Mouse (Mus musculus) CD8-positive naive resting alpha-beta T cell, adult 2 months (primary cell): ENCODE results near the gene Prkch.

Experiments used
- DNase-seq, 2 experiments: peaks; one replicate each; pipeline ENCODE4 v3.0.0; 2022; ENCODE audit warnings: low read depth in 2 of 2, low spot score in 2 of 2

Prkch gene

DNA sequence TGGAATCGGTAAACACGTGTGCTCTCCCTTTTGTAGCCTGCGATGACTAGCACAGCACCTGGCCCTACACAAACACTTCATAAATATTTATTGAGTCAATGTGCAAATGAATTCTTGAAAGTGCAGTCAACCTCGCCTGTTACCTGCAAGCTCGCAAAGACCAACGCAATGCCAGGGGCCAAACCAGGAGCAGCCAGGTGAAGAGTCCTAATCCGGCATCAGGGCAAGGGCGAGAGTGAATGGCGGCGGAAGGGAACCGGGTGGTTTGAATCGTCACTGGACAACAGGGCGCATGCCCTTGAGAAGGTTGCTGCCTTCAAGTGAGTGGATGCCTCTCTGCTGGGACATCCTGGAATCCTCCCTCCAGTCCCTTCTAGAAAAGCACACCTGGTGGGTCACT, 208.6 kb downstream of the Prkch start:
- DNase-seq: no peak

DNA sequence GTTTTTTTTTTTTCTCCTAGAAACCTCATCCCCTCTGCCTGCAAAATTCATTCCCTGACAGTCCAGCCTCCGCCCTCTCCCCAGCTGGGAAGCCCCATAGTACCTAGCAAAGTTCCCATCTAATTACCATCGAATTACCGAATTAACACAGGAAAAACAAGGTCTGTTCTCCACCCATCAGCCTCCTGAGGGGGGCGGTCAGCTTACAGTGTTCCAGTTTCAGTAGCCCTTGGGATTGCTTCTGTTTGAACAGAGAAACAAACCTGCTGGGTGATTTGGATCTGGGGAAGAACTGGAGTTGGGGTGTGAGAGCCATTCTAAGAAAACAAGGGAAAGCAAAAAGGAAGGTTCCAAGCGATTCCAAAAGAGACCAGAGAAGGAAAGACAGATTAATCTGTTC, 209.1 kb downstream of the Prkch start:
- DNase-seq: no peak

GRCm38 (mm10) chr12:73794151-73794883, 209.7 kb downstream of the Prkch start:
- no peak for DNase-seq

GRCm38 (mm10) chr12:73799671-73800070, 215.1 kb downstream of the Prkch start:
- no peak for DNase-seq

GRCm38 (mm10) chr12:73800886-73801285, 216.3 kb downstream of the Prkch start:
- no peak for DNase-seq

DNA sequence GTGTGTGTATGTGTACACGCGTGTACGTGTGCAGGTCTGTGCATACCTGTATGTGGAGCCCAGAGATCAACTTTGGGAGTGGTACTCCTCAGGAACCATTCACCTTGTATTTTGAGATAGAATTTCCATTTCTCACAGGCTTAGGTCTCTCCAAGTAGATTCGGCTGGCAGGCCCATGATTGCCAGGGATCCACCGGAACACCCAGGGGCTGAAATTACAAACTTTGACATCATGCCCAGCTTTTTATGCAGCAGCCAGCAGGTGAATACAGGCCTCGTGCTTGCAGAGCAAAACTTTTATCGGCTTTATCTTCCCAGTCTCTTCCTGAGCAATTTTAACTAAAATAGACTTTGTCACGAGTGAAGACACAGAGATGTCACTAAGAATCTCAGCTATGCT, 217.2 kb downstream of the Prkch start:
- no peak for DNase-seq

DNA sequence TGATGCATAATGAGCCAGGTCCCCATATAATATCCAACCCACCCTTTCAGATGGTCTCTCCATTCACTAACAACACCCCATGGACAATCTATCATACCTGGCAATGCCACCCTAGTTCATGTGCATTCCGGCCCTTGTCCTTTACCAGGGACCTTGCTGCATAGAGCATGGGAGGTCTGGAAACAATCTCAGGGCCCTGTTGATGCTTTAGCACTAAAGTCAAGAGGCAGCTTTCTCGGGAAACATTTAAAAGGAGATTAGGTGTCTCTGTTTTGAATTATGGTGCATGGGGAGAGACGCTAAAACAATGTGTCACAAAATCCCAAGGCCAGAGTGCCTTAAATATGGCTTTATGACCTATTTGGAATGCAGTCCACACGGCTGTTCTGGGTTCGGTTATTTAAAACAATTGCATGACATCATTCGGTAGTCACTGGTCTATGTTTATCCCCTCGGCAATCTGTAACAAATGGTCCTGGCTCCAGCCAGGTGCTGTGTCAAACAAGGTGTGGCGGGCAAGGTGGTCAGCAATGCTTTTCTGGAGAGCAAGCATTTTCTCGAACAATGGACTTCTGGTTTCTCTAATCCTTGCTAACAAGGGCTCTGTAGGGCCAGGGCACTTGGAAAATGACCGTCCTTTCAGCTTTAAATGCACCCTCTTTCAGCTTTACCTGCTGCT, 217.9 kb downstream of the Prkch start:
- DNase-seq: no peak

- no peak for DNase-seq
These were observed 219.3 kb downstream of the Prkch start for GRCm38 (mm10) chr12:73803946-73804345.

GRCm38 (mm10) chr12:73805541-73805940, 220.9 kb downstream of the Prkch start:
- DNase-seq: no peak

DNA sequence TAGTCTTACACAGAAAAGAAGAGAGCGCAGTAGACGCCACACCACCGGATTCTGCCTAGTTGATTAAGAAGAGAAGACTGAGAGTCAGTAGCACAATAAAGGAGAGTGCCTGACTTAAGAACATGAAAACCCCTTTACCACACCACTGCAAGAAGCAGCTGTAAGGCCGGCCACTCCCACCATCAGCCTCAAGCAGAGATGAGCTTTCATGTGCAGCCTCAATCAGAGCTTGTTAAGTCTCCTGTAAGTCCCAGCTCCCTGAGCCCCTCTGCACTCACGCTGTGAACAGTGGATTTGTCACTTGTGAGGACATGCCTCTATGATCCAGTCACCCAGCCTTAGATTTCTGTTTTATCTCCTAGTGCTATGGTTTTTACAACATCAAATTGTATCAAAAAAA, 221.4 kb downstream of the Prkch start:
- DNase-seq: no peak

GRCm38 (mm10) chr12:73807228-73807627, 222.6 kb downstream of the Prkch start:
- DNase-seq: no peak

DNA sequence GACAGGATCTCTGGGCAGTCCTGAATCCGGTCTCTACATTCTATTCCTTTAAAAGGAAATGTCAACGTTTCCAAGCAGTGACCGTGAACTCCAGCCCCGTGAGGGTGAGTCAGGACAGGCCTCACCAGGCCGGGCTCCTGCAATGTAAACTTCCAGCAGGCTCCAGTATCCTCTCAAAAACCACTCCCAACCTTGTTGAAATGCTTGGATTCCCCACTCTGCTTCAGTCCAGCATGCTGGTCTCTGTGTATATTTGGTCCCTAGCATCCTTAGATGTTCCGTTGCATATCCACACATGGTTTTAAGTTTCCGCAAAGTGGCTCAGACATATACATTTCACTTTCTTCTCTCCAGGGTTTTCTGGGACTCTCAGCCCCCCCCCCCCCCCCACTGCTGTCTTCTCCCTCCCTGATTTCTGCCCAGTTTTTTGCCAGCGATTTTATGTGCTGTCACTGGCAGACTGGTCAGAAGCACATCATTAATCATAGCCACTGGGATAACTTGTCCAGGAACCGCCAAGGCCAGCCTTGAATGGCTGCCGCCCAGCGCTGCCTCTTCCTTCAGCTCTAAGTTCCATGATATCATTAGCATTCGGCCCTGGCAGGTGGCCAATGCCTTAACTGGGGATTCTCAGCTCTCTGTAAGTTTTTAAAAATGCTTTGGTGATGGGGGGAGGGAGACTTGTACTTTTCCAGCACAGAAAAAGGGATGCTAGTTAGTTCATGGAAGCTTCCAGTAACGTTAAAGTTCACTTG, 225.6 kb downstream of the Prkch start:
- no peak for DNase-seq

- no peak for DNase-seq
These were observed 226.3 kb downstream of the Prkch start for GRCm38 (mm10) chr12:73810903-73811302.

GRCm38 (mm10) chr12:73812198-73812597, 227.6 kb downstream of the Prkch start:
- DNase-seq: no peak

GRCm38 (mm10) chr12:73813016-73813900, 228.7 kb downstream of the Prkch start:
- no peak for DNase-seq

DNA sequence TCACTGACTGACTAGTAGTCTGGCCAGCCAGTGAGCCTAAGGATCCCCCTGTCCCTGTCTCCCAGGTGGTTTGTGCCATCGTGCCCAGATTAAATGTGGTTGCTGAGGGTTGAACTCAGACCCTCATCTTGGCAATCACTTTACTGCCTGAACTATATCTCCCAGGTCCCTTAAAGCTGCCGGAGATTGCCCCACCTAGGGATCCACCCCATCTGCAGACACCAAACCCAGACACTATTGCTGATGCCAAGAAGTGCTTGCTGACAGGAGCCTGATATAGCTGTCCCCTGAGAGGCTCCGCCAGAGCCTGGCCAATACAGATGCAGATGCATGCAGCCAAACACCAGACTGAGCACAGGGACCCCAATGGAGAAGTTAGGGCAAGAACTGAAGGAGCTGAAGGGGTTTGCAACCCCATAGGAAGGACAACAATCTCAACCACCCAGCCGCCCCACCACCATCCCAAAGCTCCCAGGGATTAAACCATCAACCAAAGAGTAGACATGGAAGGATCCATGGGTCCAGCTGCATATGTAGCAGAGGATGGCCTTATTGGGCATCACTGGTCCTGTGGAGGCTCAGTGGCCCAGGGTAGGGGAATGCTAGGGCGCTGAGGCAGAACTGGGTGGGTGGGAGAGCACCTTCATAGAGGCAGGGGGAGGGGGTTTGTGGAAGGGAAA, 229.6 kb downstream of the Prkch start:
- no peak for DNase-seq

- DNase-seq: no peak
These were observed 230.3 kb downstream of the Prkch start for GRCm38 (mm10) chr12:73814897-73815296.

- no peak for DNase-seq
These were observed 230.9 kb downstream of the Prkch start for GRCm38 (mm10) chr12:73815463-73815862.

DNA sequence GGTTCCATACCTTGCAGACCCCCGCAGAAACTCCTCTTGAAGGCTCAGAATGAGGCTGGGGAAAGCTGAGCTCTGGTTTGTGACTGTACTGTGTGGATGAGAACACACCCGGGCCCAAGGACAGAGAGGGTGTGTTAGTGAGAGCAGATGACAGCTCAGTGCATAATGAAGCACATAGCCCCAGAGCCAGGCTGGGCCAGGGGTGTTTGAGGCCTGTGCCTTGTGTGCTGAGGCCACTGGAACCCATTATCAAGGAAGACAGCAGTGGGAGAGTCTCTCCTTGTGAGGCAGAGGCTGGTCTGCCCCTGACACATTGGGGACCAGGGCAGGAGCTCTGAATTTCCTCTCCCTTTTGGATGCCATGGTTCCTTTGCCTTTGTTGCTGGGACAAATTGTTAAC, 231.3 kb downstream of the Prkch start:
- no peak for DNase-seq

GRCm38 (mm10) chr12:73816866-73817265, 232.3 kb downstream of the Prkch start:
- DNase-seq: no peak

- no peak for DNase-seq
These were observed 234.2 kb downstream of the Prkch start for GRCm38 (mm10) chr12:73818801-73819200.
